Mouse (Mus musculus): ENCODE results near the gene Zfp92.

Zfp92 gene

GRCm38 (mm10) chrX:73474340-73475165, 63.7 kb downstream of the Zfp92 start:
- no peak for DNase-seq (ENCODE audit: low spot score in 2 of 2)

GRCm38 (mm10) chrX:73475658-73476256, 64.9 kb downstream of the Zfp92 start:
- no peak for DNase-seq (ENCODE audit: low spot score in 2 of 2)

GRCm38 (mm10) chrX:73476621-73477020, 65.7 kb downstream of the Zfp92 start:
- DNase-seq (ENCODE audit: low spot score in 2 of 2) = no peak

- no peak for DNase-seq (ENCODE audit: low spot score in 2 of 2)
Measured at GRCm38 (mm10) chrX:73477500-73477899, 66.6 kb downstream of the Zfp92 start.

Measured in frontal cortex, postnatal 10 days (tissue).